Mouse (Mus musculus) hindbrain, embryonic 13.5 days (tissue): ENCODE data around the gene Olfr250. TPM values are rescaled to one million over a fixed set of nuclear protein-coding genes. Genes with fewer than 3 reads are reported as not detected.
"Not testable (repeated sequence)": the region's sequence is repeated elsewhere in the genome, so short reads cannot be mapped to it uniquely, and the experiment has no call there.

Experiments used
- ATAC-seq: fragments of 200-750 bp; cut with Nextera tagmentation; 2 replicates; pipeline ENCODE4 v1.8.0; 2017; ENCODE audit warnings: moderate TSS enrichment; ENCODE audit not compliant: low FRiP score
- H3K27ac ChIP-seq: fragments of 300-500 bp; sonication (generic); 2 replicates; pipeline ENCODE4 v1.5.1; 2015; ENCODE audit warnings: inconsistent platforms, mild to moderate bottlenecking, moderate library complexity
- H3K27me3 ChIP-seq: fragments of 300-500 bp; sonication (generic); 2 replicates; pipeline ENCODE4 v1.6.1; 2015; ENCODE audit warnings: mild to moderate bottlenecking, inconsistent platforms
- H3K36me3 ChIP-seq: fragments of 300-500 bp; sonication (generic); 2 replicates; pipeline ENCODE4 v1.6.1; 2015; ENCODE audit warnings: mild to moderate bottlenecking, inconsistent platforms
- H3K4me1 ChIP-seq: fragments of 300-500 bp; sonication (generic); replicated peaks from 2 replicates; pipeline ENCODE4 v1.6.1; 2015; ENCODE audit warnings: inconsistent platforms
- H3K4me2 ChIP-seq: fragments of 300-500 bp; sonication (generic); 2 replicates; pipeline ENCODE4 v1.6.1; 2015; ENCODE audit warnings: inconsistent platforms, mild to moderate bottlenecking, moderate library complexity
- H3K4me3 ChIP-seq: fragments of 300-500 bp; sonication (generic); 2 replicates; pipeline ENCODE4 v1.5.1; 2015; ENCODE audit warnings: mild to moderate bottlenecking, inconsistent platforms
- H3K9ac ChIP-seq: fragments of 300-500 bp; sonication (generic); 2 replicates; pipeline ENCODE4 v1.6.1; 2015; ENCODE audit warnings: mild to moderate bottlenecking, inconsistent platforms
- H3K9me3 ChIP-seq: fragments of 300-500 bp; sonication (generic); 2 replicates; pipeline ENCODE4 v1.6.1; 2016; ENCODE audit warnings: inconsistent platforms
- WGBS: fragments of 180-500 bp; shearing (Covaris S2); methylation state at CpG from one replicate; pipeline ENCODE4 v1.1.7; 2015; 5-methylcytosine and 5-hydroxymethylcytosine counted together
- polyA plus RNA-seq: library from polyadenylated mRNA; unstranded; fragments of >200 nt; fragmentation: Nextera tagmentation; extraction: Ambion mirVana; gene quantifications from 2 replicates; pipeline ENCODE4 v1.2.1, GENCODE M21; 2015

Gene Olfr250
- not detected in 2 replicates for polyA plus RNA-seq

- Histone ChIP-seq H3K9me3 (no peaks in the 10 kb centered on the region), H3K4me3 (no peak within 1 kb of the TSS), H3K4me2 (no peak within 1 kb of the TSS), H3K4me1 (no peaks in the 10 kb centered on the region), H3K27me3 (no peaks in the 10 kb centered on the region), H3K27ac (no peak within 1 kb of the TSS), H3K36me3 (no peaks in the 10 kb centered on the region), H3K9ac (no peak within 1 kb of the TSS)
- WGBS = 93% methylated on average over 2 of the region's 2 CpGs
- no peak for ATAC-seq
Observed at GRCm38 (mm10) chr9:38366596-38366995, at the start of gene Olfr250. Gene Olfr250 (plus strand): TSS chr9:38366896.

GRCm38 (mm10) chr9:38328760-38329159, 37.9 kb upstream of the Olfr250 start, which contains the start of gene Olfr25:
Gene Olfr25 (plus strand): TSS chr9:38329060.
- no peak for ATAC-seq
- Histone ChIP-seq H3K4me2 (no peak within 1 kb of the TSS), H3K4me3 (no peak within 1 kb of the TSS), H3K9ac (no peak within 1 kb of the TSS), H3K9me3 (no peaks in the 10 kb centered on the region), H3K27me3 (no peaks in the 10 kb centered on the region), H3K36me3 (no peaks in the 10 kb centered on the region), H3K4me1 (no peaks in the 10 kb centered on the region), H3K27ac (no peak within 1 kb of the TSS)
- WGBS = 83% methylated on average over 3 of the region's 3 CpGs

- no peak within 1 kb of the TSS for H3K9ac ChIP-seq
- H3K9me3 ChIP-seq = no peaks in the 10 kb centered on the region
- H3K4me2 ChIP-seq = no peak within 1 kb of the TSS
- WGBS = 96% methylated on average over 4 of the region's 4 CpGs
- no peaks in the 10 kb centered on the region for H3K36me3 ChIP-seq
- no peak within 1 kb of the TSS for H3K4me3 ChIP-seq
- H3K27ac ChIP-seq = no peak within 1 kb of the TSS
- ATAC-seq = no peak
- H3K27me3 ChIP-seq = no peaks in the 10 kb centered on the region
- no peaks in the 10 kb centered on the region for H3K4me1 ChIP-seq
Observed at GRCm38 (mm10) chr9:38348111-38348510, 18.6 kb upstream of the Olfr250 start, which contains the start of gene Olfr898. Gene Olfr898 (plus strand): TSS chr9:38348411.

GRCm38 (mm10) chr9:38376786-38377185, 10.1 kb downstream of the Olfr250 start, which contains the start of gene Olfr251:
Gene Olfr251 (plus strand): TSS chr9:38377086.
- no peak for ATAC-seq
- H3K27ac ChIP-seq = no peak within 1 kb of the TSS
- 69% methylated on average over 2 of the region's 2 CpGs for WGBS

GRCm38 (mm10) chr9:38401398-38401797, 34.7 kb downstream of the Olfr250 start, which contains the start of gene Olfr147:
Gene Olfr147 (plus strand): TSS chr9:38401698.
- WGBS = 83% methylated on average over 1 of the region's 1 CpGs
- ATAC-seq = no peak
- no peaks in the 10 kb centered on the region for H3K9me3 ChIP-seq
- no peak within 1 kb of the TSS for H3K27ac ChIP-seq
- H3K9ac ChIP-seq = no peak within 1 kb of the TSS
- H3K4me2 ChIP-seq = no peak within 1 kb of the TSS
- no peaks in the 10 kb centered on the region for H3K27me3 ChIP-seq
- no peak within 1 kb of the TSS for H3K4me3 ChIP-seq
- H3K36me3 ChIP-seq = no peaks in the 10 kb centered on the region
- no peaks in the 10 kb centered on the region for H3K4me1 ChIP-seq

More at GRCm38 (mm10) chr9:38376786-38377185, 10.1 kb downstream of the Olfr250 start, which contains the start of gene Olfr251:
- Histone ChIP-seq H3K4me3 (no peak within 1 kb of the TSS), H3K27me3 (no peaks in the 10 kb centered on the region), H3K9ac (no peak within 1 kb of the TSS), H3K4me1 (no peaks in the 10 kb centered on the region), H3K4me2 (no peak within 1 kb of the TSS), H3K9me3 (no peaks in the 10 kb centered on the region), H3K36me3 (no peaks in the 10 kb centered on the region)

GRCm38 (mm10) chr9:38407502-38407901, 40.8 kb downstream of the Olfr250 start:
- not testable (repeated sequence) for H3K4me3 ChIP-seq, H3K36me3 ChIP-seq, H3K9ac ChIP-seq, H3K9me3 ChIP-seq, H3K4me1 ChIP-seq, ATAC-seq, H3K4me2 ChIP-seq, H3K27me3 ChIP-seq, H3K27ac ChIP-seq
- 92% methylated on average over 3 of the region's 3 CpGs for WGBS

- not testable (repeated sequence) for H3K4me2 ChIP-seq, H3K27me3 ChIP-seq, H3K9ac ChIP-seq, ATAC-seq, H3K36me3 ChIP-seq, H3K4me1 ChIP-seq, H3K27ac ChIP-seq, H3K4me3 ChIP-seq, H3K9me3 ChIP-seq
- whole genome bisulfite sequencing = 95% methylated on average over 14 of the region's 14 CpGs
Observed at GRCm38 (mm10) chr9:38413502-38413901, 46.8 kb downstream of the Olfr250 start.

Other genes with a start within 250 kb of the Olfr250 start
- not detected in 2 replicates for gene Olfr890, start 224.4 kb upstream of the Olfr250 start, polyA plus RNA-seq
- gene Olfr891, start 186.1 kb upstream of the Olfr250 start, polyA plus RNA-seq = not detected in 2 replicates
- not detected in 2 replicates for gene Olfr893, start 158.5 kb upstream of the Olfr250 start, polyA plus RNA-seq
- not detected in 2 replicates for gene Olfr894, start 148.8 kb upstream of the Olfr250 start, polyA plus RNA-seq
- gene Olfr143, start 114.1 kb upstream of the Olfr250 start, polyA plus RNA-seq = not detected in 2 replicates
- not detected in 2 replicates for gene Olfr895, start 99.0 kb upstream of the Olfr250 start, polyA plus RNA-seq
- not detected in 2 replicates for gene Olfr896-ps1, start 75.8 kb upstream of the Olfr250 start, polyA plus RNA-seq
- not detected in 2 replicates for gene Olfr25, start 37.8 kb upstream of the Olfr250 start, polyA plus RNA-seq
- not detected in 2 replicates for gene Olfr898, start 18.5 kb upstream of the Olfr250 start, polyA plus RNA-seq
- not detected in 2 replicates for gene Olfr251, start 10.2 kb downstream of the Olfr250 start, polyA plus RNA-seq
- not detected in 2 replicates for gene Olfr147, start 34.8 kb downstream of the Olfr250 start, polyA plus RNA-seq
- not detected in 2 replicates for gene Olfr901, start 62.6 kb downstream of the Olfr250 start, polyA plus RNA-seq
- gene Olfr902, start 80.8 kb downstream of the Olfr250 start, polyA plus RNA-seq = not detected in 2 replicates
- not detected in 2 replicates for gene Olfr904, start 96.2 kb downstream of the Olfr250 start, polyA plus RNA-seq
- gene Olfr905, start 104.2 kb downstream of the Olfr250 start, polyA plus RNA-seq = not detected in 2 replicates
- gene Olfr906, start 120.2 kb downstream of the Olfr250 start, polyA plus RNA-seq = not detected in 2 replicates
- not detected in 2 replicates for gene Olfr907, start 128.9 kb downstream of the Olfr250 start, polyA plus RNA-seq
- gene Olfr911-ps1, start 154.7 kb downstream of the Olfr250 start, polyA plus RNA-seq = not detected in 2 replicates
- gene Olfr910, start 171.0 kb downstream of the Olfr250 start, polyA plus RNA-seq = not detected in 2 replicates
- not detected in 2 replicates for gene Olfr912, start 213.3 kb downstream of the Olfr250 start, polyA plus RNA-seq
- not detected in 2 replicates for gene Olfr913, start 225.9 kb downstream of the Olfr250 start, polyA plus RNA-seq
- not detected in 2 replicates for gene Olfr914, start 238.2 kb downstream of the Olfr250 start, polyA plus RNA-seq